ENCODE assay signal across 24 mouse cellular contexts in the genomic region with DNA sequence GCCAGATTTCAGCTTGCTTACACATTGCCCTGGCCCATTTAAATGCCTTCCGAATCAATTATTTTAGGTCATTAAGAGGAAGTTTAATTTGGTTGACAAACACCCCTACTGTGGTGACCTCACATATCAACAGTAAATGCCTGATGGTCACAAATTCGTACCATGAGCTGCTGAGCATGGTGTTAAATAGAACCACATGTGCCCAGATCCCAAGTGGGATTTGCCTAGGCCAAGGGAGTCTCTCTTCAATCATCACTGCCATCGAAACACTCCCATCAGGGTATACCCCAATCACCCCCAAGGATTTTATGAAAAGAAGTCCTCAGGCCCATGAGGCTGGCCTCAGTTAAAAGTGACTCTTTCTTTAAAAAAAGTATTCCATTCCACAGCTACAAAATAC.
"Had no signal": no experiment of that assay in that cellular context is flagged by ENCODE, and none has a peak within 500 bp of the region (broad histone marks: within the 10 kb centered on the region; RNA-seq: fewer than 3 reads in every experiment).

No protein-coding gene starts in this region.

- H3K27ac ChIP-seq: layer of hippocampus, adult 2 months; limb, embryonic 12.5 days; limb, embryonic 15.5 days; liver, embryonic 14.5 days; lung, embryonic 15.5 days; midbrain, embryonic 10.5 days; midbrain, embryonic 15.5 days; neural tube, embryonic 12.5 days; neural tube, embryonic 15.5 days; stomach, postnatal 0 days had no signal

- H3K4me1 ChIP-seq: limb, embryonic 15.5 days; neural tube, embryonic 15.5 days had no signal

- H3K9ac ChIP-seq: limb, embryonic 12.5 days; limb, embryonic 15.5 days; liver, embryonic 14.5 days; lung, embryonic 15.5 days; midbrain, embryonic 15.5 days; neural tube, embryonic 12.5 days; neural tube, embryonic 15.5 days had no signal

- DNase-seq: kidney, adult 9 months; kidney, postnatal 14 days; layer of hippocampus, adult 9-11 months; lung, adult 18-20 months; lung, postnatal 10 days; lung, postnatal 36 days; right cerebral cortex, adult 18-20 months; right cerebral cortex, postnatal 14 days; right cerebral cortex, postnatal 4 days; thymus, adult 2 months; thymus, postnatal 14 days; thymus, postnatal 4 days had no signal

- H3K9me3 ChIP-seq: limb, embryonic 12.5 days; limb, embryonic 15.5 days; lung, embryonic 15.5 days; megakaryocyte, embryonic 14.5 days; midbrain, embryonic 10.5 days; midbrain, embryonic 15.5 days; neural tube, embryonic 12.5 days; neural tube, embryonic 15.5 days had no signal

- H3K36me3 ChIP-seq: limb, embryonic 12.5 days; limb, embryonic 15.5 days; lung, embryonic 15.5 days; midbrain, embryonic 10.5 days; midbrain, embryonic 15.5 days; neural tube, embryonic 12.5 days; neural tube, embryonic 15.5 days had no signal

- H3K4me2 ChIP-seq: limb, embryonic 12.5 days; limb, embryonic 15.5 days; liver, embryonic 11.5 days; lung, embryonic 15.5 days; midbrain, embryonic 15.5 days; neural tube, embryonic 12.5 days; neural tube, embryonic 15.5 days had no signal

- H3K4me3 ChIP-seq: layer of hippocampus, adult 2 months; limb, embryonic 12.5 days; limb, embryonic 15.5 days; lung, embryonic 15.5 days; megakaryocyte, embryonic 14.5 days; midbrain, embryonic 10.5 days; midbrain, embryonic 15.5 days; neural tube, embryonic 12.5 days; neural tube, embryonic 15.5 days had no signal

- ATAC-seq: midbrain, embryonic 15.5 days had no signal

- H3K27me3 ChIP-seq: limb, embryonic 15.5 days; lung, embryonic 15.5 days; megakaryocyte, embryonic 14.5 days; midbrain, embryonic 15.5 days; neural tube, embryonic 12.5 days; neural tube, embryonic 15.5 days had no signal
